Mouse (Mus musculus) liver, embryonic 14.5 days (tissue): ENCODE data around the gene Afap1. TPM values are rescaled to one million over a fixed set of nuclear protein-coding genes. Genes with fewer than 3 reads are reported as not detected.

Experiments
- ATAC-seq: fragments of 200-750 bp; cut with Nextera tagmentation; 2 replicates; pipeline ENCODE4 v1.8.0; 2017; ENCODE audit warnings: moderate number of reproducible peaks, mild to moderate bottlenecking, moderate library complexity; ENCODE audit not compliant: insufficient read depth
- DNase-seq, 3 experiments: peaks; one replicate each; pipeline ENCODE4 v3.0.0-alpha.2; 2012 to 2013; ENCODE audit warnings: low read depth in 3 of 3, low spot score in 3 of 3
- H3K27ac ChIP-seq: fragments of 300-500 bp; sonication (generic); 2 replicates; pipeline ENCODE4 v1.5.1; 2014; ENCODE audit warnings: moderate library complexity, mild to moderate bottlenecking, control low read depth, inconsistent platforms
- H3K27me3 ChIP-seq: fragments of 300-500 bp; sonication (generic); 2 replicates; pipeline ENCODE4 v1.6.1; 2014; ENCODE audit warnings: mild to moderate bottlenecking, low read length, moderate library complexity; ENCODE audit not compliant: control insufficient read depth, insufficient read depth
- H3K36me3 ChIP-seq: fragments of 300-500 bp; sonication (generic); replicated peaks from 2 replicates; pipeline ENCODE4 v1.6.1; 2014; ENCODE audit warnings: low read depth; ENCODE audit not compliant: control insufficient read depth, insufficient read depth
- H3K4me1 ChIP-seq, 2 experiments: fragments of 200-500 bp in 1 of 2; fragments of 300-500 bp in 1 of 2; sonication (generic) in 1 of 2; replicated peaks; 2 replicates each; pipeline ENCODE4 v1.6.1; 2012 to 2014; ENCODE audit warnings: antibody characterized with exemption in 1 of 2, inconsistent platforms in 1 of 2, low read length in 1 of 2; ENCODE audit not compliant: control insufficient read depth in 2 of 2, insufficient read depth in 2 of 2
- H3K4me2 ChIP-seq: fragments of 300-500 bp; sonication (generic); 2 replicates; pipeline ENCODE4 v1.6.1; 2014; ENCODE audit warnings: low read depth, mild to moderate bottlenecking, control low read depth, moderate library complexity
- H3K4me3 ChIP-seq, 2 experiments: fragments of 200-500 bp in 1 of 2; fragments of 300-500 bp in 1 of 2; sonication (generic) in 1 of 2; 2 replicates each; pipeline ENCODE4 v1.5.1; 2012 to 2014; ENCODE audit warnings: low read depth in 2 of 2, low read length in 2 of 2, mild to moderate bottlenecking in 2 of 2, control low read depth in 1 of 2, inconsistent platforms in 1 of 2, moderate library complexity in 1 of 2; ENCODE audit not compliant: insufficient read depth in 1 of 2
- H3K9ac ChIP-seq: fragments of 300-500 bp; sonication (generic); replicated peaks from 2 replicates; pipeline ENCODE4 v1.6.1; 2014; ENCODE audit warnings: mild to moderate bottlenecking, control low read depth, moderate library complexity
- H3K9me3 ChIP-seq: fragments of 300-500 bp; sonication (generic); 2 replicates; pipeline ENCODE4 v1.6.1; 2016; ENCODE audit warnings: low read length, mixed read lengths; ENCODE audit not compliant: control insufficient read depth
- CTCF ChIP-seq: IDR thresholded peaks from 2 replicates; pipeline ENCODE4 v1.5.1; 2016; ENCODE audit warnings: antibody characterized with exemption, low read depth, control low read depth
- EP300 ChIP-seq: IDR thresholded peaks from 2 replicates; pipeline ENCODE4 v1.6.1; 2016; ENCODE audit warnings: antibody characterized with exemption, low read depth
- WGBS: fragments of 180-500 bp; shearing (Covaris S2); extraction: QIAGEN DNeasy Blood & Tissue Kit; methylation state at CpG from one replicate; pipeline ENCODE4 v1.1.7; 2014; ENCODE audit not compliant: insufficient replicate concordance; 5-methylcytosine and 5-hydroxymethylcytosine counted together
- polyA plus RNA-seq, 2 experiments: library from polyadenylated mRNA; depleted of rRNA in 1 of 2; stranded (reverse) in 1 of 2; unstranded in 1 of 2; fragments of >200 nt; fragmentation: Nextera tagmentation in 1 of 2; extraction: Ambion mirVana in 1 of 2; gene quantifications; 2 replicates each; pipeline versions ENCODE4 v1.2.1 to v1.2.3; 2012 to 2014

The Afap1 gene
- polyA plus RNA-seq, 2 experiments = 0.58 to 0.76 TPM

DNA sequence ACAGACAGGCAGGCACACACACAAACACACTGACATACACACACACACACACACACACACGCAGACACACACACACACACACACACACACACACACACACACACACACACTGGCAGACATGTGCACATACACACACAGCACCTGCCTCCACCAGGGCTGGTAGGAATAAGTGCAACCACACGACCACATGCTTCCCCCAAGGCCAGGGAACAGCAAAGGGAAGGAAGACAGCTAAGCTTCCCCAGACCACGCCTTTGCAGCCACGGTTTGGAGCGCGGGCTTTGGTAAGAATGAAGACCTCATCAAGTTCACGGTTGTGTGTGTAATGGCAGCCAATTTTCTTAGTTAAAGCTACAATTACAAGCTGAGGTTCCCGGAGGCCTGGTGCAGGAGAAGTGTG is 67.0 kb downstream of the Afap1 start:
- no peak overlapping the region for H3K27ac ChIP-seq
- H3K9ac ChIP-seq = no peak overlapping the region
- 28% methylated on average over 8 of the region's 8 CpGs for WGBS
- TF ChIP-seq CTCF = no peak
- no peak for TF ChIP-seq EP300
- H3K4me2 ChIP-seq = no peak overlapping the region
- no peaks in the 10 kb centered on the region for H3K36me3 ChIP-seq
- no peak overlapping the region for H3K4me3 ChIP-seq
- no peaks in the 10 kb centered on the region for H3K27me3 ChIP-seq
- DNase-seq (no peak), ATAC-seq (no peak)
- H3K9me3 ChIP-seq = no peaks in the 10 kb centered on the region
- no peaks in the 10 kb centered on the region for H3K4me1 ChIP-seq

DNA sequence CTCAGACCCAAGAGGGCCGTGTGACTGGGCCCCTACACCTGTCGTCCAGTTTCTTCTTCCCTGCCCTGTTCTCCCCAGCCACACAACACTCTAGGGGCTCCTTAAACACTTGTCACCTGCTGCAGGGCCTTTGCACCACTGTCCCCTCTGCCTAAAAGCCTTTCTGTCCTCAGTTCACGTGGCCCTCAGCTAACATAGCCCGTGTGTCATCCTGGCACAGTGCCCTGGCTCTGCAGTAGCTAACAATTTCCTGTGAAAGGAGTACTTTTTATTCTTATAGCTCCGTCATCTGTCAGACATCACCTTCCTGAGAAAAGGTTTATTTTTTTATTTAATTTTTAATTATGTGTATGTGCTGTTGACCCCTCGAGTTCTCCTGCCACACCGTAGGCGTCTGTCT is 68.2 kb downstream of the Afap1 start:
- no peak overlapping the region for H3K27ac ChIP-seq
- no peaks in the 10 kb centered on the region for H3K36me3 ChIP-seq
- no peaks in the 10 kb centered on the region for H3K27me3 ChIP-seq
- TF ChIP-seq EP300 (no peak), CTCF (no peak)
- H3K4me1 ChIP-seq = no peaks in the 10 kb centered on the region
- H3K9ac ChIP-seq = no peak overlapping the region
- 57% methylated on average over 8 of the region's 8 CpGs for WGBS
- no peak overlapping the region for H3K4me2 ChIP-seq
- no peak overlapping the region for H3K4me3 ChIP-seq
- ATAC-seq (no peak), DNase-seq (no peak)
- H3K9me3 ChIP-seq = no peaks in the 10 kb centered on the region

GRCm38 (mm10) chr5:35963635-35964034 is 70.5 kb downstream of the Afap1 start:
- 64% methylated on average over 9 of the region's 9 CpGs for WGBS
- Histone ChIP-seq H3K27me3 (no peaks in the 10 kb centered on the region), H3K4me2 (no peak overlapping the region), H3K4me3 (no peak overlapping the region), H3K9me3 (no peaks in the 10 kb centered on the region), H3K4me1 (no peaks in the 10 kb centered on the region), H3K9ac (no peak overlapping the region), H3K36me3 (no peaks in the 10 kb centered on the region), H3K27ac (no peak overlapping the region)
- DNase-seq = no peak
- ATAC-seq = no peak
- TF ChIP-seq CTCF (no peak), EP300 (no peak)

- DNase-seq (no peak), ATAC-seq (no peak)
- Histone ChIP-seq H3K27ac (no peak overlapping the region), H3K27me3 (no peaks in the 10 kb centered on the region), H3K9ac (no peak overlapping the region), H3K36me3 (no peaks in the 10 kb centered on the region), H3K9me3 (no peaks in the 10 kb centered on the region), H3K4me3 (no peak overlapping the region), H3K4me1 (no peaks in the 10 kb centered on the region), H3K4me2 (no peak overlapping the region)
- 58% methylated on average over 5 of the region's 5 CpGs for WGBS
- TF ChIP-seq EP300 = no peak
- no peak for TF ChIP-seq CTCF
Measured at GRCm38 (mm10) chr5:35965036-35965435, 71.9 kb downstream of the Afap1 start.

DNA sequence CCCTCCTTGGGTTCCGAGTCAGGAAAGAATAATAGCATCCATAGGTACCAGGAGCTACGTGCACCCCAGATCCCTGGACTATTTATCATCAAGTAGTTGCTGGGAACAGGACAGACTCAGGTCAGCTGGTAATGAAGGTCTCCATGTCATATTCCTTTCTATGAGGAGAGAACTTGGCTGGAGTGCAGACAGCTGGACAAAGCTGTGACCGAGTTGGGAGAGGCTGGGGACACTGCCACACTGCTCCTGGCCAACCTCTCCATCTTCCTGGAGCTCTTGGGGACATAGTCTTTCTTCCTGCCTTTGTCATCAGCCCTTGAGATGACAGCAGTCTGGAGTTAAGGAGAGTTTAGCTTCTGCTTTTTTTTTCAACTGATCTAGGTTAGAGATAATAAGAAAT is 76.7 kb downstream of the Afap1 start:
- DNase-seq = no peak
- no peak for ATAC-seq
- Histone ChIP-seq H3K4me3 (no peak overlapping the region), H3K27me3 (no peaks in the 10 kb centered on the region), H3K9ac (no peak overlapping the region), H3K36me3 (no peaks in the 10 kb centered on the region), H3K4me2 (no peak overlapping the region), H3K27ac (no peak overlapping the region), H3K9me3 (no peaks in the 10 kb centered on the region), H3K4me1 (no peaks in the 10 kb centered on the region)
- 48% methylated on average over 3 of the region's 3 CpGs for WGBS
- TF ChIP-seq EP300 = no peak
- TF ChIP-seq CTCF = no peak
